Mouse (Mus musculus): ENCODE data around the gene Slc25a26.

DNA sequence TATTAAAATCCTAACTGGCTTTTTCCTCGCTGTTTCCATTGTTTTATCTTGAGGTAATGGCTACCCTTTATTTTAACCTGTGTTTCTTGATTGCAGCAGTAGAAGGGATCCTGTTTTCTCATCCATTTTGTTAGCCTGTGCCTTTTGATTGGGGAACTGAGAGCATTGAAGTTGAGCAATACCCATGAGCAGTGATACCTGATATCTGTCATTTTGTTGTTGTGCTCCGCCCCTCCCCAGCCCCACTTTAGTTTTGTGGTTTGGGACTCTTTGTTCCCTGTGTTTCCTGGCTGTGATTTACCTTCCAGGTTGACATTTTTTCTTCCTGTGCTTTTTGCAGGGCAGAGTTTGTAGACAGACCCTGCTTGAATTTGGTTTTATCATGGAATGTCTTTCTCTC lies 67.9 kb downstream of the Slc25a26 start:
- TF ChIP-seq CTCF (conservative IDR thresholded peaks at IDR 0.05; ENCODE audit: low read length) (no peak), NANOG (IDR thresholded peaks at IDR 0.05; ENCODE audit: borderline replicate concordance, low read length) (no peak)
